In the genomic region with DNA sequence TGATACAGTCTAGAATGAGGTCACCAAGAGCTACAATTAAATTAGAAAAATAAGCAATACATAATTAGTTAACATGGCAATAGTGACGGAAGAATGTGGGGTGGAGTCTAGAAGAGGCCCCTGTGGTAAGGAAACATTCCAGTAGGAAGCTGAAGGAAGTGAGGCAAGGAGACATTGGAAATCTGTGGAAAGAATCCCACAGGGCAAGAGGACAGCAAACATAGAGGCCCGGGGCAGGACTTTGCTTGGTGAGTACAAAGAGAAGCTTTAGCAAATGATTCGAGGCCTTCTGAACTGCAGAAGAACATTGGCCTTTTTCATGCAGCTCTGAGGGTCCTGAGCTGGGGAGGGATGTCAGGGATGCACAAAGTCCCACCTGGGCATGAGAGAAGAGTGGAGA, we compare ENCODE assay signal across 9 mouse cellular contexts. TPM values are rescaled to one million over a fixed set of nuclear protein-coding genes. Genes with fewer than 3 reads are reported as not detected.
DNase-seq lines count a peak whose midpoint lies in the region; ATAC-seq and TF ChIP-seq lines count a peak whose summit lies in the region.
"Had no signal": no experiment of that assay in that cellular context is flagged by ENCODE, and none has a peak within 500 bp of the region (broad histone marks: within the 10 kb centered on the region; RNA-seq: fewer than 3 reads in every experiment).

A gene (plus strand): TSS at position 166 of the 400 bp plus-strand sequence.

- no peak for ATAC-seq in kidney, embryonic 14.5 days (ENCODE audit: low FRiP score, low TSS enrichment)
- no peak for ATAC-seq in hindbrain, embryonic 14.5 days (ENCODE audit: low FRiP score)

- no peaks in the 10 kb centered on the region for H3K9me3 ChIP-seq in kidney, embryonic 14.5 days (ENCODE audit: control insufficient read depth, low read length)
- peaks cover 5% of the 10 kb centered on the region; the same call in 1 of the 2 replicates for H3K9me3 ChIP-seq in hindbrain, embryonic 14.5 days (ENCODE audit: control insufficient read depth, low read length)

- WGBS in kidney, embryonic 14.5 days: 80% methylated on average over 3 of the region's 3 CpGs
- 80% methylated on average over 3 of the region's 3 CpGs for WGBS in hindbrain, embryonic 14.5 days

- H3K36me3 ChIP-seq in kidney, embryonic 14.5 days (ENCODE audit: control insufficient read depth, insufficient read depth, low read length): no peaks in the 10 kb centered on the region
- H3K36me3 ChIP-seq in hindbrain, embryonic 14.5 days (replicated peaks; ENCODE audit: control insufficient read depth, insufficient read depth): no peaks in the 10 kb centered on the region

- TF ChIP-seq POLR2A in bone marrow macrophage, adult 2 months (IDR thresholded peaks at IDR 0.05; ENCODE audit: borderline replicate concordance, low read depth, low read length): no peak

- H3K4me2 ChIP-seq in kidney, embryonic 14.5 days (replicated peaks; ENCODE audit: low read depth, low read length): no peak within 1 kb of the TSS
- H3K4me2 ChIP-seq in hindbrain, embryonic 14.5 days (replicated peaks): no peak within 1 kb of the TSS

- H3K9ac ChIP-seq in kidney, embryonic 14.5 days (ENCODE audit: low read depth, low read length): no peak within 1 kb of the TSS
- H3K9ac ChIP-seq in hindbrain, embryonic 14.5 days: no peak within 1 kb of the TSS

- H3K4me3 ChIP-seq in kidney, embryonic 14.5 days (ENCODE audit: low read length): no peak within 1 kb of the TSS
- H3K4me3 ChIP-seq in bone marrow macrophage, adult 2 months (ENCODE audit: insufficient read depth, low read length): no peak within 1 kb of the TSS
- no peak within 1 kb of the TSS for H3K4me3 ChIP-seq in hindbrain, embryonic 14.5 days (replicated peaks; ENCODE audit: low read length)

- DNase-seq in kidney, adult 18-20 months: peak; percentile 7
- no peak for DNase-seq in hindbrain, embryonic 14.5 days (ENCODE audit: low spot score)
- DNase-seq in left cerebral cortex, postnatal 10 days (ENCODE audit: extremely low spot score in 1 of 2, low spot score in 2 of 2): no peak
- DNase-seq in B cell, adult 2 months: no peak
- DNase-seq in cerebellum, adult 8-10 months: no peak
- DNase-seq in spleen, postnatal 4 days (ENCODE audit: low spot score in 2 of 2): no peak
- DNase-seq: cerebellum, postnatal 36 days had no signal

- no peak within 1 kb of the TSS for H3K27ac ChIP-seq in kidney, embryonic 14.5 days (ENCODE audit: low read depth, low read length)
- no peak within 1 kb of the TSS for H3K27ac ChIP-seq in bone marrow macrophage, adult 2 months (ENCODE audit: insufficient read depth, low read depth, low read length)
- H3K27ac ChIP-seq in hindbrain, embryonic 14.5 days: no peak within 1 kb of the TSS

- no peaks in the 10 kb centered on the region for H3K4me1 ChIP-seq in kidney, embryonic 14.5 days (ENCODE audit: control insufficient read depth, insufficient read depth, low read length)
- H3K4me1 ChIP-seq in bone marrow macrophage, adult 2 months (ENCODE audit: control insufficient read depth, insufficient read depth, low read length): peaks cover 3% of the 10 kb centered on the region; the same call in 1 of the 2 replicates
- no peaks in the 10 kb centered on the region for H3K4me1 ChIP-seq in hindbrain, embryonic 14.5 days (replicated peaks; ENCODE audit: control insufficient read depth, insufficient read depth, low read length)

- intact Hi-C loops in left cerebral cortex, postnatal 10 days (cut with DNase I): no loop called here

- TF ChIP-seq CTCF in bone marrow macrophage, adult 2 months (IDR thresholded peaks at IDR 0.05; ENCODE audit: low read depth, low read length): no peak

- H3K27me3 ChIP-seq in kidney, embryonic 14.5 days (ENCODE audit: control insufficient read depth, insufficient read depth, low read length): no peaks in the 10 kb centered on the region
- no peaks in the 10 kb centered on the region for H3K27me3 ChIP-seq in hindbrain, embryonic 14.5 days (ENCODE audit: control insufficient read depth, insufficient read depth, low read length)

RNA-seq across cellular contexts. Expression of the gene that starts here (rescaled TPM):
- polyA plus RNA-seq in kidney, embryonic 14.5 days (2014; fragmentation: Nextera tagmentation; extraction: Ambion mirVana): 3.6 and 4.4 TPM in 2 replicates
- polyA plus RNA-seq in bone marrow macrophage, adult 2 months (2012; ENCODE audit: insufficient read depth, insufficient read length, missing spikeins): 8.9 and 10.3 TPM in 2 replicates
- 14.1 and 18.5 TPM in 2 replicates for polyA plus RNA-seq in hindbrain, embryonic 14.5 days (2014; fragmentation: Nextera tagmentation; extraction: Ambion mirVana)
- total RNA-seq in left cerebral cortex, postnatal 10 days (2021): 100 to 1,000 TPM; 269 to 287 TPM
